Mouse (Mus musculus): ENCODE results near the gene Mbnl2.

- TF ChIP-seq CTCF (IDR thresholded peaks at IDR 0.05; ENCODE audit: borderline replicate concordance, insufficient read depth, low read depth, low read length) (no peak), POLR2A (IDR thresholded peaks at IDR 0.05; ENCODE audit: borderline replicate concordance, insufficient read depth, low read length) (no peak)
These were observed 91.5 kb downstream of the Mbnl2 start for GRCm38 (mm10) chr14:120366962-120367361.
